Mouse (Mus musculus) thymus, adult 2 months (tissue): Measurements from ENCODE around the gene Pkp3.
A peak's percentile ranks its signal among the peaks of the same experiment; 100 is the strongest.

Experiments used
- CTCF ChIP-seq: fragments of 200-500 bp; IDR thresholded peaks from 2 replicates; pipeline ENCODE4 v1.5.1; 2012; ENCODE audit warnings: mild to moderate bottlenecking, control low read depth, low read length, moderate library complexity, borderline replicate concordance; ENCODE audit not compliant: control insufficient read depth, poor library complexity, insufficient read depth; ENCODE audit errors: extremely low read depth
- POLR2A ChIP-seq: fragments of 200-500 bp; IDR thresholded peaks from 2 replicates; pipeline ENCODE4 v1.6.1; 2012; ENCODE audit warnings: mild to moderate bottlenecking, low read length, control low read depth, moderate library complexity; ENCODE audit not compliant: control insufficient read depth, poor library complexity, insufficient read depth; ENCODE audit errors: extremely low read depth

DNA sequence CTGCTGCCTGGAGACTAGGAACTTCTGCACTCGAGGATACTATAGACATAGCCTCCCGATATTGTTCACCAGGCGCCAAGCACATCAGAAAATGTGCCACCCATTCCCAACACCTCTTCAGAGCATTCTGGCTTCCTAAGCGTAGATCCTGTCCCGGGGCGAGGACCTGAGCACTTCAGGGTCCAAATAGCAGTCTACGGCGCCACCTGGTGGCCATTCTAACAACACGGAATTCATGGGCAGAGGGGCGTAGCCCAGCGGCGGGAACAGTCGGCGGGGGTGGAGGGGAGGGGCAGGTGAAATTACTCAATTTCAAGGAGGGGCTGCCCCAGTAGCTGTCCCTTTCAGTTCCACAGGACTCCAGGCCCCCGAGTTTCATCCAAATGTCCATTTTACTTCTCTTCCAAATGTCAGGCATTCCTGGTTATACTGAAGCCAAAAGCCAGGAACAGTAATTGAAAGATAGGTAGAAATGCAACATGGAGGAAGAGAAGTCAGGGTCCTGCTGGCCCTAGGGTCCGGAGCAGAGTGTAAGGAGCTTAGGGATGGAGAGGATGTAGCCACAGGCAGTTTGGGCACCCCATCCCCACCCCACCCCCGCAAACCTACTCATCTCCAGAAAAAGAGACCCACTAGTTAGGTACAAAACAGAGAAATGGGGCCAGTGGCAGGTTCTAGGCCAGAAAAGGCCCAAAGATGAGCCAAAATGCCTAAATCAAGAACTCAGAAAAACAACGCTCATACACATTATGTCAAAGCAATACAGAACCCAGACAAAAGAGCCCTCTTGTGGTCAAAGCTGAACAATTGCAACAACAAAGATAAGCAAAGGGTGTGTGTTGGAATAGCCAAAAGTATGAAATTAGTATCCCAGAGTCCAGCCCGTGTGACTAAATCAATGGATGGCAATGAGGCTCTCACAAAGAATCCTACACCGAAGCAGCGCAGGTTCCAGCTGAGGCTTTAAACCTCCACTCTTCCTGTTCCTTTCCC lies 29.5 kb upstream of the Pkp3 start:
- TF ChIP-seq CTCF (peak; percentile 93), POLR2A (no peak)
